Mouse (Mus musculus): ENCODE data around the gene Frmd8. TPM values are rescaled to one million over a fixed set of nuclear protein-coding genes. Genes with fewer than 3 reads are reported as not detected.

Frmd8 gene
- polyA plus RNA-seq, 1 experiment from 2014 or later, result 14.7 TPM

- H3K36me3 ChIP-seq (ENCODE audit: control insufficient read depth, insufficient read depth, low read length), result no peaks in the 10 kb centered on the region
- H3K27ac ChIP-seq (ENCODE audit: low read length), result no peak overlapping the region
- H3K27me3 ChIP-seq (ENCODE audit: control insufficient read depth, insufficient read depth, low read depth, low read length), result no peaks in the 10 kb centered on the region
- H3K4me2 ChIP-seq (ENCODE audit: low read length), result no peak overlapping the region
- H3K9me3 ChIP-seq (replicated peaks; ENCODE audit: control insufficient read depth, low read length, poor library complexity, severe bottlenecking), result no peaks in the 10 kb centered on the region
- ATAC-seq, result no peak
- H3K4me3 ChIP-seq (ENCODE audit: low read depth, low read length), result no peak overlapping the region
- H3K4me1 ChIP-seq (ENCODE audit: control insufficient read depth, insufficient read depth, low read length), result peaks cover 10% of the 10 kb centered on the region; the same call in 1 of the 2 replicates
- WGBS, result 90% methylated on average over 5 of the region's 5 CpGs
- no peak overlapping the region for H3K9ac ChIP-seq (ENCODE audit: low read depth, low read length)
These were observed 49.0 kb downstream of the Frmd8 start for GRCm38 (mm10) chr19:5825901-5826730.

- no peak for ATAC-seq
- H3K36me3 ChIP-seq (ENCODE audit: control insufficient read depth, insufficient read depth, low read length), result no peaks in the 10 kb centered on the region
These were observed 50.1 kb downstream of the Frmd8 start for GRCm38 (mm10) chr19:5824826-5825617.

GRCm38 (mm10) chr19:5824043-5824825 is 50.8 kb downstream of the Frmd8 start:
- no peak overlapping the region for H3K9ac ChIP-seq (ENCODE audit: low read depth, low read length)
- WGBS, result 75% methylated on average over 22 of the region's 22 CpGs
- H3K4me3 ChIP-seq (ENCODE audit: low read depth, low read length), result no peak overlapping the region
- H3K4me1 ChIP-seq (ENCODE audit: control insufficient read depth, insufficient read depth, low read length), result peaks cover 10% of the 10 kb centered on the region; the same call in 1 of the 2 replicates
- no peak overlapping the region for H3K27ac ChIP-seq (ENCODE audit: low read length)
- no peak overlapping the region for H3K4me2 ChIP-seq (ENCODE audit: low read length)
- no peaks in the 10 kb centered on the region for H3K36me3 ChIP-seq (ENCODE audit: control insufficient read depth, insufficient read depth, low read length)
- no peak for ATAC-seq
- no peaks in the 10 kb centered on the region for H3K27me3 ChIP-seq (ENCODE audit: control insufficient read depth, insufficient read depth, low read depth, low read length)
- H3K9me3 ChIP-seq (replicated peaks; ENCODE audit: control insufficient read depth, low read length, poor library complexity, severe bottlenecking), result no peaks in the 10 kb centered on the region

More at GRCm38 (mm10) chr19:5824826-5825617, 50.1 kb downstream of the Frmd8 start:
- Histone ChIP-seq H3K27ac (ENCODE audit: low read length) (no peak overlapping the region), H3K4me1 (ENCODE audit: control insufficient read depth, insufficient read depth, low read length) (peaks cover 10% of the 10 kb centered on the region; the same call in 1 of the 2 replicates), H3K9me3 (replicated peaks; ENCODE audit: control insufficient read depth, low read length, poor library complexity, severe bottlenecking) (no peaks in the 10 kb centered on the region), H3K4me2 (ENCODE audit: low read length) (no peak overlapping the region), H3K27me3 (ENCODE audit: control insufficient read depth, insufficient read depth, low read depth, low read length) (no peaks in the 10 kb centered on the region), H3K9ac (ENCODE audit: low read depth, low read length) (no peak overlapping the region), H3K4me3 (ENCODE audit: low read depth, low read length) (no peak overlapping the region)
- WGBS, result 82% methylated on average over 10 of the region's 10 CpGs

GRCm38 (mm10) chr19:5823266-5823839 is 51.7 kb downstream of the Frmd8 start:
- H3K4me3 ChIP-seq (ENCODE audit: low read depth, low read length), result no peak overlapping the region

GRCm38 (mm10) chr19:5822834-5823205 is 52.3 kb downstream of the Frmd8 start:
- Histone ChIP-seq H3K9me3 (replicated peaks; ENCODE audit: control insufficient read depth, low read length, poor library complexity, severe bottlenecking) (no peaks in the 10 kb centered on the region), H3K4me2 (ENCODE audit: low read length) (no peak overlapping the region), H3K36me3 (ENCODE audit: control insufficient read depth, insufficient read depth, low read length) (no peaks in the 10 kb centered on the region), H3K27ac (ENCODE audit: low read length) (no peak overlapping the region), H3K4me3 (ENCODE audit: low read depth, low read length) (no peak overlapping the region), H3K9ac (ENCODE audit: low read depth, low read length) (no peak overlapping the region), H3K27me3 (ENCODE audit: control insufficient read depth, insufficient read depth, low read depth, low read length) (no peaks in the 10 kb centered on the region), H3K4me1 (ENCODE audit: control insufficient read depth, insufficient read depth, low read length) (peaks cover 11% of the 10 kb centered on the region; the same call in 1 of the 2 replicates)
- no peak for ATAC-seq
- 64% methylated on average over 7 of the region's 7 CpGs for WGBS

More at GRCm38 (mm10) chr19:5823266-5823839, 51.7 kb downstream of the Frmd8 start:
- 17% methylated on average over 9 of the region's 9 CpGs for WGBS
- Histone ChIP-seq H3K4me1 (ENCODE audit: control insufficient read depth, insufficient read depth, low read length) (peaks cover 10% of the 10 kb centered on the region; the same call in 1 of the 2 replicates), H3K9ac (ENCODE audit: low read depth, low read length) (no peak overlapping the region), H3K36me3 (ENCODE audit: control insufficient read depth, insufficient read depth, low read length) (no peaks in the 10 kb centered on the region), H3K9me3 (replicated peaks; ENCODE audit: control insufficient read depth, low read length, poor library complexity, severe bottlenecking) (no peaks in the 10 kb centered on the region), H3K4me2 (ENCODE audit: low read length) (no peak overlapping the region), H3K27ac (ENCODE audit: low read length) (no peak overlapping the region), H3K27me3 (ENCODE audit: control insufficient read depth, insufficient read depth, low read depth, low read length) (no peaks in the 10 kb centered on the region)
- no peak for ATAC-seq

GRCm38 (mm10) chr19:5822174-5822833 is 52.8 kb downstream of the Frmd8 start:
- no peaks in the 10 kb centered on the region for H3K36me3 ChIP-seq (ENCODE audit: control insufficient read depth, insufficient read depth, low read length)
- H3K4me2 ChIP-seq (ENCODE audit: low read length), result no peak overlapping the region
- H3K4me3 ChIP-seq (ENCODE audit: low read depth, low read length), result no peak overlapping the region
- no peak overlapping the region for H3K9ac ChIP-seq (ENCODE audit: low read depth, low read length)
- H3K4me1 ChIP-seq (ENCODE audit: control insufficient read depth, insufficient read depth, low read length), result peaks cover 15% of the 10 kb centered on the region; the same call in 1 of the 2 replicates
- H3K9me3 ChIP-seq (replicated peaks; ENCODE audit: control insufficient read depth, low read length, poor library complexity, severe bottlenecking), result no peaks in the 10 kb centered on the region
- 37% methylated on average over 12 of the region's 12 CpGs for WGBS
- no peak overlapping the region for H3K27ac ChIP-seq (ENCODE audit: low read length)
- no peak for ATAC-seq
- no peaks in the 10 kb centered on the region for H3K27me3 ChIP-seq (ENCODE audit: control insufficient read depth, insufficient read depth, low read depth, low read length)

GRCm38 (mm10) chr19:5821847-5822173 is 53.3 kb downstream of the Frmd8 start:
- Histone ChIP-seq H3K4me3 (ENCODE audit: low read depth, low read length) (no peak overlapping the region), H3K27ac (ENCODE audit: low read length) (no peak overlapping the region), H3K9ac (ENCODE audit: low read depth, low read length) (no peak overlapping the region), H3K9me3 (replicated peaks; ENCODE audit: control insufficient read depth, low read length, poor library complexity, severe bottlenecking) (no peaks in the 10 kb centered on the region), H3K27me3 (ENCODE audit: control insufficient read depth, insufficient read depth, low read depth, low read length) (no peaks in the 10 kb centered on the region), H3K4me2 (ENCODE audit: low read length) (no peak overlapping the region), H3K4me1 (ENCODE audit: control insufficient read depth, insufficient read depth, low read length) (peaks cover 15% of the 10 kb centered on the region; the same call in 1 of the 2 replicates), H3K36me3 (ENCODE audit: control insufficient read depth, insufficient read depth, low read length) (no peaks in the 10 kb centered on the region)
- no peak for ATAC-seq
- WGBS, result 79% methylated on average over 5 of the region's 5 CpGs

- 37% methylated on average over 12 of the region's 12 CpGs for WGBS
These were observed 55.5 kb downstream of the Frmd8 start for GRCm38 (mm10) chr19:5819549-5819948.

More at GRCm38 (mm10) chr19:5819549-5819948, 55.5 kb downstream of the Frmd8 start:
- no peak overlapping the region for H3K4me3 ChIP-seq (ENCODE audit: low read depth, low read length)
- H3K9ac ChIP-seq (ENCODE audit: low read depth, low read length), result no peak overlapping the region
- no peak overlapping the region for H3K4me2 ChIP-seq (ENCODE audit: low read length)
- H3K4me1 ChIP-seq (ENCODE audit: control insufficient read depth, insufficient read depth, low read length), result peaks cover 15% of the 10 kb centered on the region; the same call in 1 of the 2 replicates
- no peak overlapping the region for H3K27ac ChIP-seq (ENCODE audit: low read length)
- no peaks in the 10 kb centered on the region for H3K9me3 ChIP-seq (replicated peaks; ENCODE audit: control insufficient read depth, low read length, poor library complexity, severe bottlenecking)
- no peaks in the 10 kb centered on the region for H3K27me3 ChIP-seq (ENCODE audit: control insufficient read depth, insufficient read depth, low read depth, low read length)
- ATAC-seq, result no peak
- no peaks in the 10 kb centered on the region for H3K36me3 ChIP-seq (ENCODE audit: control insufficient read depth, insufficient read depth, low read length)

Data from midbrain, embryonic 16.5 days (tissue).